Mouse (Mus musculus): ENCODE measurements around the gene Plk5. TPM values are rescaled to one million over a fixed set of nuclear protein-coding genes. Genes with fewer than 3 reads are reported as not detected.

Plk5 gene
- polyA plus RNA-seq, 1 experiment from 2014 or later = 0.20 TPM

DNA sequence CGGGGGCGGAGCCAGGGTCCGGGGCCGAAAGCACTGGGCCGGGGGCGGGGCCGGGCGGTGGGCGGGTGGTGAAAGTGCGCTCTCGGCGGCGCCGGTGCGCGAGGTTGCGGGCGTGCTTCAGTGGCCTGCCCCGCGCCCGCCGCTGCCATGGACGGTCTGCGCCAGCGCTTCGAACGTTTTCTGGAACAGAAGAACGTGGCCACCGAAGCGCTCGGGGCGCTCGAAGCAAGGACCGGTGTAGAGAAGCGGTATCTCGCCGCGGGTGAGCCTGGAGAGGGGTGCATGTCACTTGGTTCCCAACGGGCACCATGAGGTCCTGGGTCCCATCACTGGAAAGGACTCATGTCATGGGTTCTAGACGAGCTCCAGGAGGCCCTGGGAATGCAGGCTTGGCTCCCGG lies 26.2 kb upstream of the Plk5 start:
- Histone ChIP-seq H3K36me3 (ENCODE audit: control insufficient read depth, insufficient read depth) (peaks cover 12% of the 10 kb centered on the region), H3K4me1 (replicated peaks; ENCODE audit: control insufficient read depth, insufficient read depth, low read length) (no peaks in the 10 kb centered on the region; the same call in 1 of the 2 replicates), H3K9me3 (ENCODE audit: control insufficient read depth) (no peaks in the 10 kb centered on the region), H3K9ac (ENCODE audit: low read depth, low read length) (peak overlapping the region; percentile 43), H3K4me2 (replicated peaks; ENCODE audit: low read depth) (peak overlapping the region; percentile 81), H3K4me3 (ENCODE audit: low read depth, low read length) (peak overlapping the region; percentile 49), H3K27ac (ENCODE audit: low read depth, low read length) (peak overlapping the region; percentile 82), H3K27me3 (replicated peaks; ENCODE audit: control insufficient read depth, insufficient read depth, low read length) (no peaks in the 10 kb centered on the region)
- ATAC-seq = no peak
- WGBS = 2% methylated on average over 35 of the region's 41 CpGs
- no peak for TF ChIP-seq CTCF (IDR thresholded peaks at IDR 0.05; ENCODE audit: low read depth)

DNA sequence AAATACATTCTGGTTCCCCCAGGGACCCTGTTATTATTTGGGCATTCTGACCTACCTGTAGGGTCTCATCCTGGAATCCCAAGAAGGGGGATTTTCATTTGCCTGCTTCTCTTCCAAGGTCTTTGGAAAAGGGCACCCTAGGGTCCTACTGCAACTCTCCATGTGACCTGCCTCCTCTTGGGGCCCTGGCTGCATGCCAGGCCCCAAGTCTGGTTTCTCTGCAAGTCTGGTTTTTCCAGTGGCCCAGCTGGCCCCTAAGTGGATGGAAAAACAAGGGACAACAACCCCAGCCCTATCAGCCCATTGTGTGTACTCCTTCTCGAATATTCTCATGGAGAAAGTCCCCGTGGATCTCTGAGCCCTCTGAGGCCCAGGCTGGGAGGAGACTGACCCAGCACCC lies 25.4 kb upstream of the Plk5 start:
- H3K4me3 ChIP-seq (ENCODE audit: low read depth, low read length) = peak overlapping the region; percentile 49
- H3K4me2 ChIP-seq (replicated peaks; ENCODE audit: low read depth) = peak overlapping the region; percentile 81
- no peaks in the 10 kb centered on the region for H3K9me3 ChIP-seq (ENCODE audit: control insufficient read depth)
- no peaks in the 10 kb centered on the region for H3K27me3 ChIP-seq (replicated peaks; ENCODE audit: control insufficient read depth, insufficient read depth, low read length)
- ATAC-seq = no peak
- WGBS = 36% methylated on average over 2 of the region's 2 CpGs
- no peak for TF ChIP-seq CTCF (IDR thresholded peaks at IDR 0.05; ENCODE audit: low read depth)
- H3K9ac ChIP-seq (ENCODE audit: low read depth, low read length) = peak overlapping the region; percentile 44; the same call in 1 of the 2 replicates
- H3K27ac ChIP-seq (ENCODE audit: low read depth, low read length) = peak overlapping the region; percentile 82
- peaks cover 20% of the 10 kb centered on the region for H3K36me3 ChIP-seq (ENCODE audit: control insufficient read depth, insufficient read depth)
- H3K4me1 ChIP-seq (replicated peaks; ENCODE audit: control insufficient read depth, insufficient read depth, low read length) = no peaks in the 10 kb centered on the region; the same call in 1 of the 2 replicates

DNA sequence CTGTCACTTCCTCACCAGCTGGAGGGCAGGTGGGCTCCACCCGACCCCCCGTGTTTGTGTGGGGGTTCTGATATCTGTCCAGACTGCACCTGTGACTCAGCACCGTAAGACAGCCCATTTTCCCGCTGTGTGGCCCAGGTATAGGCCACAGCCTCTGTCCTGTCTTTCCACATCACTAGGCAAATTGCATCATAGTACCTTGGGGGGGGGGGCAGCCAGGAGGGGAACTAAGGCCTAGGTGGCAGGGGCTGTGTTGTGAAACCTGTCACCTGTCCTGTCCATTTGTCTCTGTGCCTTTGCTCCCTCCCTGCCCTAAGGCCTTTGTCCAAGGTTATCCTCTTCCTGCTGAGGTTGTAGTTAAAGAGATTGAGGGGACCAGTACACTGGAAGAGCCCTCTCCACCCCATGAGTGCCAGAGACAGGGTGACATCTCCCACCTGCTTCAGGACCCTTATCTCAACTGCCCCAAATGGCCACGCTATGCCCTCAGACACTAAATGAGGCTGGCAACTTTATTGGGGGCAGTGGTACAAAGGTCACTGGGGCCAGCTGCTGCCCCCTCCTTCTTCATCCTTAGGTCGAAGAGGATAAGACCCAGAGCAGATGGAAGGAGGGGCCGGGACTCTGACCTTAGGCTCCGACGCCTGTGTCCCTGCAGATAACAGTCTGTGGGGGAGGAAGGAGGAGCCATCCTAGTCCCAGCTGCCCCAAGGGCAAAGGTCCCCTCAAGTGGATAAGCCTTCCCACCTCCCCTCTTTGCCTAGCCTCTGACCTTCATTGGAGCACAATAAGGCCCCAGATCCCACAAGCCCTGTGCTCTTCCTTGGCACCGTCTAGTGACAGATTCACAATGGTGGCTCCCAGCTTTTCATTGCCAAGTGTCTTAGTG lies 24.4 kb upstream of the Plk5 start:
- Histone ChIP-seq H3K9ac (ENCODE audit: low read depth, low read length) (peak overlapping the region; percentile 26; the same call in 1 of the 2 replicates), H3K36me3 (ENCODE audit: control insufficient read depth, insufficient read depth) (peaks cover 22% of the 10 kb centered on the region), H3K9me3 (ENCODE audit: control insufficient read depth) (no peaks in the 10 kb centered on the region), H3K4me2 (replicated peaks; ENCODE audit: low read depth) (peak overlapping the region; percentile 81), H3K27me3 (replicated peaks; ENCODE audit: control insufficient read depth, insufficient read depth, low read length) (no peaks in the 10 kb centered on the region), H3K4me1 (replicated peaks; ENCODE audit: control insufficient read depth, insufficient read depth, low read length) (no peaks in the 10 kb centered on the region; the same call in 1 of the 2 replicates), H3K27ac (ENCODE audit: low read depth, low read length) (peak overlapping the region; percentile 82), H3K4me3 (ENCODE audit: low read depth, low read length) (peak overlapping the region; percentile 49)
- 31% methylated on average over 10 of the region's 10 CpGs for WGBS
- peak; percentile 59 for ATAC-seq
- TF ChIP-seq CTCF (IDR thresholded peaks at IDR 0.05; ENCODE audit: low read depth) = no peak

DNA sequence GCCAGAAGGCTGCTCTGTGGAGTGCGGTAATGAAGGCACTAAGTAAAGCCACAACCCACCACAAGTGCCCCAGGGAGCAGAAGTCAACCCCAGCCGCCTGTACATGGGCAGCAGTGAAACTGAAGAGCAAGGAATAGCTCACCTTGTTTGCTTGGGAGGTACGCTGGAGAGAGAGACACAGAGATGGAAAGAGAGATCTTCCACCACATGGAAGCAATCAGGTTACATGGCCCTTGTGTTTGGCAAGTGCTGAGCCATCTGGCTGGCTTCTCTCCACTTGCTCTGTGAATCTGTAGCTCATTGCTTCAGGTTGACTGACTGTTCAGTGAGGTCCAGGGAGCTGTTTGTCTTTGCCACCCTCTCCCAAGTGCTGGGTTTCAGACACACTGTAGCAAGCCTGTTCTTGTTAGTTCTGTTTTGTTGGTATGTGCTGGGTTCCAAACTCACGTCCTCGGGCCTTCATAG lies 23.7 kb upstream of the Plk5 start:
- peak overlapping the region; percentile 82 for H3K27ac ChIP-seq (ENCODE audit: low read depth, low read length)
- no peaks in the 10 kb centered on the region; the same call in 1 of the 2 replicates for H3K4me1 ChIP-seq (replicated peaks; ENCODE audit: control insufficient read depth, insufficient read depth, low read length)
- H3K4me3 ChIP-seq (ENCODE audit: low read depth, low read length) = no peak overlapping the region
- no peaks in the 10 kb centered on the region for H3K27me3 ChIP-seq (replicated peaks; ENCODE audit: control insufficient read depth, insufficient read depth, low read length)
- H3K4me2 ChIP-seq (replicated peaks; ENCODE audit: low read depth) = peak overlapping the region; percentile 81
- no peaks in the 10 kb centered on the region for H3K9me3 ChIP-seq (ENCODE audit: control insufficient read depth)
- H3K36me3 ChIP-seq (ENCODE audit: control insufficient read depth, insufficient read depth) = peaks cover 22% of the 10 kb centered on the region
- 52% methylated on average over 5 of the region's 5 CpGs for WGBS
- no peak for TF ChIP-seq CTCF (IDR thresholded peaks at IDR 0.05; ENCODE audit: low read depth)
- ATAC-seq = no peak
- peak overlapping the region; percentile 26; the same call in 1 of the 2 replicates for H3K9ac ChIP-seq (ENCODE audit: low read depth, low read length)

DNA sequence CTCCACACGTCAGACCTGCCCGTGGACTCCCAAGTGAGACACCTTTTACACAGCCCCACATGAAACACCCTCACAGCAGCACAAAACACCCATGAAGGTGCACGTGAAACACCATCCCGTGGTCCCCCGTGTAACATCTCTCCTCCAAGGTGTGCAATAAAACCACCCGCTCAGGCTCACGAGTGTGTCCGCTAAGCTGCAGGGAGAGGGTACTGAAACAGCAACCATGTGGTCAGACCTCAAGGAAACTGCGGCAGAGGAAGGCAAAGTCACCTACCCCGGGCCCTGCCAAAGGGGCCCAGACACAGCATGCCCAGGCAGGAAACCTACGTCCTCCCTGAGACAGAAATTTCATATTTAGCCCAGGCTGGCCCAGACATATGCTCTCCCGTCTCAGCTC lies 20.0 kb upstream of the Plk5 start:
- Histone ChIP-seq H3K4me3 (ENCODE audit: low read depth, low read length) (no peak overlapping the region), H3K9me3 (ENCODE audit: control insufficient read depth) (no peaks in the 10 kb centered on the region), H3K9ac (ENCODE audit: low read depth, low read length) (no peak overlapping the region), H3K27me3 (replicated peaks; ENCODE audit: control insufficient read depth, insufficient read depth, low read length) (peaks cover 4% of the 10 kb centered on the region; the same call in 1 of the 2 replicates), H3K4me2 (replicated peaks; ENCODE audit: low read depth) (no peak overlapping the region), H3K27ac (ENCODE audit: low read depth, low read length) (no peak overlapping the region), H3K4me1 (replicated peaks; ENCODE audit: control insufficient read depth, insufficient read depth, low read length) (0 out of 2 replicates have a peak, but pooled peaks cover 9% of the 10 kb centered on the region), H3K36me3 (ENCODE audit: control insufficient read depth, insufficient read depth) (peaks cover 22% of the 10 kb centered on the region)
- 80% methylated on average over 12 of the region's 12 CpGs for WGBS
- no peak for TF ChIP-seq CTCF (IDR thresholded peaks at IDR 0.05; ENCODE audit: low read depth)
- no peak for ATAC-seq
